Mouse (Mus musculus) frontal cortex, postnatal 10 days (tissue): ENCODE measurements at regions not wholly inside any gene's neighbourhood (a gene's known extent, or its start where the extent isn't known, plus 50 kb on each side); places are given as distances from the start of the nearest gene placed in this dataset.

Experiments used
- DNase-seq, 2 experiments: peaks; one replicate each; pipeline ENCODE4 v3.0.0; 2022; ENCODE audit warnings: low spot score in 2 of 2, mixed read lengths in 1 of 2

DNA sequence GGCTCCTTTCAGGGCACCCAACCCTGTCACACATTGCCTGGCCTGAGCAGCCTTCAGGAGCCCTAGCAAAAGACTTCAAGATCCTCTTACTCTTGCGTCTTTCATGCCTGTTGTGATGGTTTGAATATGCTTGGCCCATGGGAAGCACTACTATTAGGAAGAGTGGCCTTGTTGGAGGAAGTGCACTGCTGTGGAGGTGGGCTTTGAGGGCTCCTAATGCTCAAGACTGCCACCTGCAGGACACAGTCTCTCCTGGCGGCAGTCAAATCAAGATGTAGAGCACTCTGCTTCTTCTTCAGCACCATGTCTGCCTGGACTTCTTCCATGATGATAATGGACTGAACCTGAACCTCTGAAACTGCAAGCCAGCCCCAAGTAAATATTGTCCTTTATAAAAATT is 73.0 kb downstream of the Tsen15 start:
- DNase-seq = no peak

- DNase-seq = no peak
These were observed 81.0 kb downstream of the Tsen15 start for GRCm38 (mm10) chr1:152305461-152305860.

GRCm38 (mm10) chr1:152304487-152305130 is 81.9 kb downstream of the Tsen15 start:
- DNase-seq = no peak

DNA sequence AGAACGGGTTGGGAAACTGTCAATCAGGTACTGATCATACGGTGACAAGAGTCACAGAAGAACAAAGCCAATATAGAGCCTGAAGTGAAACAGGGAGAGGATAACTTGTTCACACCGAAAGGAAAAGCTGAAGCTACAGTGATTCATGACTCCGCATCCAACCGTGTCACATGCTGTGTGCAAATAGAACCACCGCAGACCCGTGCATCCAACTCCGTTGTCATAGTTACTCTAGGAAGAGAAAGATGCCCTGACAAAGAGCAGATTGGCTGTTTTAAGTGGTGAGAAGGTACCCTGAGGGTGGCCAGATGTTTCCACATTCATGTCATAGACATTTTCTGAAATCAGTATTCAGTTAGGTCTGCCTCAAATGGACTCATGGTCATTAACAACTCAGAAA is 85.1 kb downstream of the Tsen15 start:
- peak in 1 of 2 experiments; percentile 31 for DNase-seq

DNA sequence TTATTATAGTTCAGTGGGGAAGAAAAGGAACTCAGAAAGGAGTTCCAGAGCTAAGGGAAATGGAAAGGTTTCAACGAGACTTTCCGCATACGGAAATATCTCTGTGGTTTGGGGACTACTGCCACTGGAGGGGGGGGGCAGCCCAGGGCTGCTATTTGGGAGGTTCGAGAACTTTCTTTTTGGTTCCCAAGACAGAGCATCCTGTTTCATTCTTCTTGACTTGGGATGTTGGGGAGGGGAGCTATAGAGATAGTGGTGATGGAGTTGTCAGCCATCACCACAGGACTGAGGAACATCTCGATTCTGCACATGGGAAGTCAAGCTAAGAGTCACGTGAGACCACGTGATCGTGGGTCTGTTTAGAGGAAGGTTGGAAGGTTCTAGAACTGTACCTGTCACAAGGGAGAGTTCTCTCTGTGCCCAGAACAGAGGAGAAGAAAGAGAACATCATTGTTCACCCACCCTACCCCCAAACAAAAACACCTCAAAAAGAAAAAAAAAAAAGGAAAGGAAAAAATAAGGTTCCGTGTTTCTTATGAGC is 94.2 kb downstream of the Tsen15 start:
- DNase-seq = no peak

DNA sequence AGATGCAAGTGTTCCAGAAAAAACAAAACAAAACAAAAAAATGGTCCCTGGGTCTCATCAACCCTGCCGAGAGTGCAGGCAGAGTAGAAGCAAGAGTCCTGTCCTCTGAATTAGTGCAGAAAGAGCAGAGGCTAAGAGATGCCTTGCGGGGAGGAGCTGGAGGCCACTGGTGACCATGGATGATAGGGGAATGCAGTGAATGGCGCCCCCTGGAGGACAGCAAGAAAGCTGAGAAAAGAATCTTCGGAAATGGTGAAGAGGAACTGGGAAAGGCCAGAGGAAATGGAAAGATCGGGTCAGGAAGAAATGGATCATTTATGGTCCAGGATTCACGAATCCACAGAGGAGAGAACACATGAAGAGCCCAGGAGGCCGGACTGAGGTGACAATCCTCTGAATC is 95.7 kb downstream of the Tsen15 start:
- DNase-seq = peak; percentile 23 to 47

GRCm38 (mm10) chr1:152287566-152288490 is 98.7 kb downstream of the Tsen15 start:
- no peak for DNase-seq

GRCm38 (mm10) chr1:152286677-152287076 is 99.8 kb downstream of the Tsen15 start:
- no peak for DNase-seq

GRCm38 (mm10) chr1:152282106-152282505 is 104.4 kb downstream of the Tsen15 start:
- no peak for DNase-seq

DNA sequence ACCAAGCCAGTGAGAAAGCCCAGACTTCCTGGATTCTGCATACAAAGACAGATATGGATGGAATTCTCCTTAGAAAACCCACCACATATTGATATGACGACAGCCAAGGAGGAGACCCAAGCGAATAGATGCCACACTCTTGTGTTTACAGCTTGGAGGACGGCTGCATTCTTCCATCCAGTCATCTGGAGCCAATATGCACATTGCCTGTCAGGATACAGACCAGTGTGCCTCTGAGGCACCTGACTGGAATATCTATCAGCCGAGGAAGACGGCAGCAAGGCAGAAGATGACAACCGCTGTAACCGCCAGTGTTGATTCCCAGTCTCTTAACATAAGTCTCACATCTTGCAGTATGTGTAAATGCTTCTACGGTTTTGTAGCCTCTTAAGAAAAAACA is 105.3 kb downstream of the Tsen15 start:
- DNase-seq = no peak

- no peak for DNase-seq
These were observed 106.5 kb downstream of the Tsen15 start for GRCm38 (mm10) chr1:152280014-152280413.

- DNase-seq = no peak
These were observed 111.5 kb downstream of the Tsen15 start for GRCm38 (mm10) chr1:152275011-152275410.

DNA sequence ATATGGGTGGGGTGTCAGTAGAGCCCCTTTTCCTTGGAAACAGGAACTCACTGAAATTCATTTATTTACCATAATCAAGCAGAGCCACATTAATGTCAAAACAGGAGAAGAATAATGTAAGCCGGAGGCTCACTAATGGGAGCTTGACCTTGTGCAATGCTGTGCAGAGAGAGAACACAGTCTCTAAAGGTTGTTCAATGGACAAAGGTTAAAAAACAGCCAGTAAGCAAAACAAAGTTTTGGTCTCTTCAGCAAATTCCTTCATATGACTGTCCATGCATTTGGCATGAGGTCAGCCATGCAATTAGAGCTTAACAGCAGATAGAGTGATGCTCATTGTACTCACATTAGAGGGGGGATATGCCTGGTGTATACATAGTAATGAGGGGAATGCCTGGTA is 113.1 kb downstream of the Tsen15 start:
- no peak for DNase-seq

- no peak for DNase-seq
These were observed 116.4 kb downstream of the Tsen15 start for GRCm38 (mm10) chr1:152269936-152270702.

DNA sequence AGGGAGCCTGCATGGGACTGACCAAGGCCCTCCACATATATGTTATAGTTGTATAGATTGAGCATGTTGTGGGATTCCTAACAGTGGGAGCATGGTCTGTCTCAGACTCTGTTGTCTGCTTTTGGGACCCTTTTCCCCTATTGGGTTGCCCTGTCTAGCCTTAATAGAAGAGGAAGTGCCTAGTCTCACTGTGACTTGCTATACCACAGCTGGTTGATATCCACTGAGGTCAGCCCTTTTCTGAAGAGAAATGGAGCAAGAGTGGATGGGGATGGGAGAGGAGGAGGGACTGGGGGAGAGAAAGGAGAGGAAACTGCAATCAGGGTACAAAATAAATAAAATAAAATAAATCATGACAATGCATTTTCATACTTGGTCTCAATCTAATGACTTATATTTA is 120.1 kb downstream of the Tsen15 start:
- DNase-seq = no peak

- DNase-seq = no peak
These were observed 121.5 kb downstream of the Tsen15 start for GRCm38 (mm10) chr1:152264981-152265380.

- DNase-seq = no peak
These were observed 125.0 kb downstream of the Tsen15 start for GRCm38 (mm10) chr1:152261472-152261871.

DNA sequence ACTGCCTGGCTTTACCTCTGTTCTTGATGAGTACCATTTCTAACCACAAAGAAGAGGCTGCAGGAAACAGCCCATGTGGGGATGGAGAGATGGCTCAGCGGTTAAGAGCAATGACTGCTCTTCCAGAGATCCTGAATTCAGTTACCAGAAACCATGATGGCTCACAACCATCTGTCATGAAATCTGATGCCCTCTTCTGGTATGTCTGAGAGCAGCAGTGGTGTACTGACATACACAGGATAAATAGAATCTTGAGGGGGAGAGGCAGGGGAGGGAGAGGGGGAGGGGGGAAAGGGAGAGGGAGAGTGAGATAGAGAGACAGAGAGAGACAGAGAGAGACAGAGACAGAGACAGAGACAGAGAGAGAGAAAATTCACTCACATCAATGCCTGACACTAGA is 125.5 kb downstream of the Tsen15 start:
- no peak for DNase-seq

DNA sequence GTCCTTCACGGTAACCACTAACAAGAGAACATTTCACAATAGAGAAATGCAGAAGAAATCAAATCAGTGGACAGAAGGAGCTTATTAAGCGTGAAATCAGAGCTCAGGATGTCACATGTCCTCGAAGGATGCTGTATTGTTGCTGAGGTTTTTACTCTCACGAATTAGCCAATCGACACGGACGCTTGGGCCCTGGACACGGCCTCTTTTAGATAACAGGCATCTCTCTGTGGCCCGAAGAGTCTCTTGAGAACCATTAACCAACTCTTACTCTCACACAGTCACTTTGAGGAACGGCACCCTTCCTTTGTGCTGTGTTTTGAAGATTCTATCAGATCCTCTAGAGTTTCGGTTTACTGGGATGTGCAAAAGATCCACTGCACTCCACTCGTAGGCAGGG is 128.2 kb downstream of the Tsen15 start:
- no peak for DNase-seq

DNA sequence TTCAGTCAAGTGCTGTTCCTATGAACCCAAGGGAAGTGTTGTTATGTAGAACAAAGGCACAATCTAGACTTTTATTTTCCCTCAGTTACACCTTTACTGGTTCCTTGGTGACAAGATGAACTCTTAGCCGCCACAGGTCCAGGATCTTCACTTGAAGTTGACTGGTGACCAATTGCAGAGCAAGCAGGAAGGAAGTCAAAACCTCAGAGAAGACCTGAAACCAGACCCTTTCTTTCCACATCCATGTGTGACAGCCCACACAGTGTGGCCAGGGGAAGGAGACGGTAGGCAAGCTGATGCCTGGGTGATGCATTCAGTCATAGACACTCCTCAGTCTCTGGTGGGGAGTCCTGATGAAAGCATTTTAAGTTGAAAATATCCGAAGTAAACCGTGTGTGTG is 132.6 kb downstream of the Tsen15 start:
- no peak for DNase-seq

DNA sequence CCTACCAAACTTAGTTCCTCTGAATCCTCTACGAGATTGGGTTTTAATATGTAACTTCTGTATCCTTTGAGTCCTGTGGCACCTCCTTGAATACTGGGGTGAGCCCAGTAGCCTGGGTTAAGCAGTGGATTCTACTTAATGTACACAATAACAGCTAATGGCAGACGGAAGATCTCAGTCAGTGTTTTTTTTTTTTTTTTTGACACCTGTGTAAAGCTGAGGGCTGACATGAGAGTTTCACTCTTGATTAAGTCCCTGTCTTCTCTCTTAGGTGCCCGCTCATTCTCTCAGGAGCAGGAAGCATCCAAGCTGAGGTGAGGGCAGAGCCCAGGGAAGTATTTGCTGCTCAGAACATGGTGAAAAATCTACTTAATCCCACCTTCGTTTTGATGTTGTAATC is 133.0 kb downstream of the Tsen15 start:
- DNase-seq = no peak

- no peak for DNase-seq
These were observed 133.7 kb downstream of the Tsen15 start for GRCm38 (mm10) chr1:152252658-152253267.
